Mouse (Mus musculus) liver, embryonic 14.5 days (tissue): ENCODE measurements around the gene Tmem151b. TPM values are rescaled to one million over a fixed set of nuclear protein-coding genes. Genes with fewer than 3 reads are reported as not detected.

Experiments used
- ATAC-seq: fragments of 200-750 bp; cut with Nextera tagmentation; 2 replicates; pipeline ENCODE4 v1.8.0; 2017; ENCODE audit warnings: moderate number of reproducible peaks, mild to moderate bottlenecking, moderate library complexity; ENCODE audit not compliant: insufficient read depth
- DNase-seq, 3 experiments: peaks; one replicate each; pipeline ENCODE4 v3.0.0-alpha.2; 2012 to 2013; ENCODE audit warnings: low read depth in 3 of 3, low spot score in 3 of 3
- H3K27ac ChIP-seq: fragments of 300-500 bp; sonication (generic); 2 replicates; pipeline ENCODE4 v1.5.1; 2014; ENCODE audit warnings: moderate library complexity, mild to moderate bottlenecking, control low read depth, inconsistent platforms
- H3K27me3 ChIP-seq: fragments of 300-500 bp; sonication (generic); 2 replicates; pipeline ENCODE4 v1.6.1; 2014; ENCODE audit warnings: mild to moderate bottlenecking, low read length, moderate library complexity; ENCODE audit not compliant: control insufficient read depth, insufficient read depth
- H3K36me3 ChIP-seq: fragments of 300-500 bp; sonication (generic); replicated peaks from 2 replicates; pipeline ENCODE4 v1.6.1; 2014; ENCODE audit warnings: low read depth; ENCODE audit not compliant: control insufficient read depth, insufficient read depth
- H3K4me1 ChIP-seq, 2 experiments: fragments of 200-500 bp in 1 of 2; fragments of 300-500 bp in 1 of 2; sonication (generic) in 1 of 2; replicated peaks; 2 replicates each; pipeline ENCODE4 v1.6.1; 2012 to 2014; ENCODE audit warnings: antibody characterized with exemption in 1 of 2, inconsistent platforms in 1 of 2, low read length in 1 of 2; ENCODE audit not compliant: control insufficient read depth in 2 of 2, insufficient read depth in 2 of 2
- H3K4me2 ChIP-seq: fragments of 300-500 bp; sonication (generic); 2 replicates; pipeline ENCODE4 v1.6.1; 2014; ENCODE audit warnings: low read depth, mild to moderate bottlenecking, control low read depth, moderate library complexity
- H3K4me3 ChIP-seq, 2 experiments: fragments of 200-500 bp in 1 of 2; fragments of 300-500 bp in 1 of 2; sonication (generic) in 1 of 2; 2 replicates each; pipeline ENCODE4 v1.5.1; 2012 to 2014; ENCODE audit warnings: low read depth in 2 of 2, low read length in 2 of 2, mild to moderate bottlenecking in 2 of 2, control low read depth in 1 of 2, inconsistent platforms in 1 of 2, moderate library complexity in 1 of 2; ENCODE audit not compliant: insufficient read depth in 1 of 2
- H3K9ac ChIP-seq: fragments of 300-500 bp; sonication (generic); replicated peaks from 2 replicates; pipeline ENCODE4 v1.6.1; 2014; ENCODE audit warnings: mild to moderate bottlenecking, control low read depth, moderate library complexity
- H3K9me3 ChIP-seq: fragments of 300-500 bp; sonication (generic); 2 replicates; pipeline ENCODE4 v1.6.1; 2016; ENCODE audit warnings: low read length, mixed read lengths; ENCODE audit not compliant: control insufficient read depth
- CTCF ChIP-seq: IDR thresholded peaks from 2 replicates; pipeline ENCODE4 v1.5.1; 2016; ENCODE audit warnings: antibody characterized with exemption, low read depth, control low read depth
- EP300 ChIP-seq: IDR thresholded peaks from 2 replicates; pipeline ENCODE4 v1.6.1; 2016; ENCODE audit warnings: antibody characterized with exemption, low read depth
- WGBS: fragments of 180-500 bp; shearing (Covaris S2); extraction: QIAGEN DNeasy Blood & Tissue Kit; methylation state at CpG from one replicate; pipeline ENCODE4 v1.1.7; 2014; ENCODE audit not compliant: insufficient replicate concordance; 5-methylcytosine and 5-hydroxymethylcytosine counted together
- polyA plus RNA-seq, 2 experiments: library from polyadenylated mRNA; depleted of rRNA in 1 of 2; stranded (reverse) in 1 of 2; unstranded in 1 of 2; fragments of >200 nt; fragmentation: Nextera tagmentation in 1 of 2; extraction: Ambion mirVana in 1 of 2; gene quantifications; 2 replicates each; pipeline versions ENCODE4 v1.2.1 to v1.2.3; 2012 to 2014

The Tmem151b gene
- polyA plus RNA-seq, 2 experiments, result 0.08 TPM; not detected in 1

- H3K9ac ChIP-seq, result no peak overlapping the region
- no peak for TF ChIP-seq EP300
- no peak for TF ChIP-seq CTCF
- DNase-seq (no peak), ATAC-seq (no peak)
- H3K36me3 ChIP-seq, result no peaks in the 10 kb centered on the region
- H3K27ac ChIP-seq, result no peak overlapping the region
- peaks cover 38% of the 10 kb centered on the region for H3K27me3 ChIP-seq
- H3K4me1 ChIP-seq, result no peaks in the 10 kb centered on the region
- no peaks in the 10 kb centered on the region for H3K9me3 ChIP-seq
- 55% methylated on average over 21 of the region's 21 CpGs for WGBS
- H3K4me2 ChIP-seq, result no peak overlapping the region
- no peak overlapping the region for H3K4me3 ChIP-seq
Measured at GRCm38 (mm10) chr17:45539664-45540063, 9.8 kb downstream of the Tmem151b start.

GRCm38 (mm10) chr17:45538394-45538793 is 11.1 kb downstream of the Tmem151b start:
- Histone ChIP-seq H3K9me3 (no peaks in the 10 kb centered on the region), H3K27me3 (peaks cover 27% of the 10 kb centered on the region), H3K9ac (no peak overlapping the region), H3K36me3 (no peaks in the 10 kb centered on the region), H3K4me2 (no peak overlapping the region), H3K4me3 (no peak overlapping the region), H3K4me1 (no peaks in the 10 kb centered on the region), H3K27ac (no peak overlapping the region)
- ATAC-seq (no peak), DNase-seq (no peak)
- TF ChIP-seq CTCF (no peak), EP300 (no peak)
- WGBS, result 36% methylated on average over 4 of the region's 4 CpGs

GRCm38 (mm10) chr17:45536264-45536663 is 13.2 kb downstream of the Tmem151b start:
- no peaks in the 10 kb centered on the region for H3K4me1 ChIP-seq
- WGBS, result 13% methylated on average over 5 of the region's 5 CpGs
- peaks cover 26% of the 10 kb centered on the region for H3K27me3 ChIP-seq
- no peak overlapping the region for H3K4me2 ChIP-seq
- ATAC-seq (no peak), DNase-seq (no peak)
- H3K36me3 ChIP-seq, result no peaks in the 10 kb centered on the region
- no peak overlapping the region for H3K4me3 ChIP-seq
- H3K9ac ChIP-seq, result no peak overlapping the region
- TF ChIP-seq CTCF (no peak), EP300 (no peak)
- no peaks in the 10 kb centered on the region for H3K9me3 ChIP-seq
- no peak overlapping the region for H3K27ac ChIP-seq

GRCm38 (mm10) chr17:45532896-45533295 is 16.6 kb downstream of the Tmem151b start:
- DNase-seq, result no peak
- H3K9ac ChIP-seq, result no peak overlapping the region
- no peaks in the 10 kb centered on the region for H3K36me3 ChIP-seq
- no peaks in the 10 kb centered on the region for H3K9me3 ChIP-seq
- ATAC-seq, result no peak
- no peak overlapping the region for H3K27ac ChIP-seq
- H3K4me2 ChIP-seq, result no peak overlapping the region
- 31% methylated on average over 15 of the region's 15 CpGs for WGBS
- no peak overlapping the region for H3K4me3 ChIP-seq
- H3K4me1 ChIP-seq, result no peaks in the 10 kb centered on the region
- peaks cover 28% of the 10 kb centered on the region for H3K27me3 ChIP-seq
- TF ChIP-seq CTCF, result no peak
- TF ChIP-seq EP300, result no peak

GRCm38 (mm10) chr17:45530346-45530782 is 19.1 kb downstream of the Tmem151b start:
- TF ChIP-seq CTCF (no peak), EP300 (no peak)
- H3K27me3 ChIP-seq, result peaks cover 16% of the 10 kb centered on the region
- H3K9me3 ChIP-seq, result no peaks in the 10 kb centered on the region
- 34% methylated on average over 13 of the region's 13 CpGs for WGBS
- no peaks in the 10 kb centered on the region for H3K4me1 ChIP-seq
- no peak overlapping the region for H3K9ac ChIP-seq
- ATAC-seq (no peak), DNase-seq (no peak)
- no peak overlapping the region for H3K4me2 ChIP-seq
- H3K4me3 ChIP-seq, result no peak overlapping the region
- no peaks in the 10 kb centered on the region for H3K36me3 ChIP-seq
- no peak overlapping the region for H3K27ac ChIP-seq
